Mouse (Mus musculus): ENCODE data around the gene Tti1. TPM values are rescaled to one million over a fixed set of nuclear protein-coding genes. Genes with fewer than 3 reads are reported as not detected.
A peak's percentile ranks its signal among the peaks of the same experiment; 100 is the strongest.

Gene Tti1
- total RNA-seq (2021) = 10 to 100 TPM; 24.3 to 25.3 TPM
- 17.3 and 25.9 TPM in 2 replicates for polyA plus RNA-seq (2012; rRNA removed)
- long read RNA-seq, transcript Tti1-201 (8 exons, 3,830 nt) = major isoform, 14 of 23 reads
- long read RNA-seq, transcript Tti1-202 (7 exons, 3,765 nt) = minor isoform, 5 of 23 reads
- long read RNA-seq, partial matches to known transcripts = 2 of 23 reads
- long read RNA-seq, other reads (novel, unspliced or antisense) = 2 of 23 reads

- Histone ChIP-seq H3K4me3 (peak within 1 kb of the TSS; percentile 69), H3K27ac (peak within 1 kb of the TSS; percentile 99), H3K36me3 (ENCODE audit: control insufficient read depth, insufficient read depth, low read length) (peaks cover 9% of the 10 kb centered on the region), H3K79me2 (replicated peaks; ENCODE audit: control insufficient read depth, insufficient read depth, low read length) (peaks cover 7% of the 10 kb centered on the region), H3K9ac (ENCODE audit: low read depth, low read length) (peak within 1 kb of the TSS; percentile 85), H3K27me3 (ENCODE audit: control insufficient read depth, insufficient read depth, low read length) (no peaks in the 10 kb centered on the region), H3K4me1 (ENCODE audit: control insufficient read depth, insufficient read depth, low read length) (peaks cover 6% of the 10 kb centered on the region)
- peak; percentile 77 for TF ChIP-seq POLR2A (IDR thresholded peaks at IDR 0.05; ENCODE audit: insufficient read depth, low read depth, low read length)
- TF ChIP-seq EP300 (IDR thresholded peaks at IDR 0.05; ENCODE audit: insufficient read depth, low read depth, low read length) = 0 out of 2 replicates have a peak, but pooled peaks have one; percentile 51
- no peak for TF ChIP-seq CTCF (IDR thresholded peaks at IDR 0.05)
- under 1% methylated on average over 52 of the region's 52 CpGs for WGBS
- peak; percentile 95 to 97 for DNase-seq
- intact Hi-C loops (cut with DNase I) = no loop called here
Measured at GRCm38 (mm10) chr2:158028354-158028863, at the start of gene Tti1, which contains the start of gene Rprd1b. TSS of gene Tti1 (minus strand) at chr2:158028433. TSS of gene Rprd1b (plus strand) at chr2:158028497.

- H3K36me3 ChIP-seq (ENCODE audit: control insufficient read depth, insufficient read depth, low read length) = no peaks in the 10 kb centered on the region
- H3K27ac ChIP-seq = no peak overlapping the region
- no peak overlapping the region for H3K4me3 ChIP-seq
- WGBS = 49% methylated on average over 2 of the region's 2 CpGs
- no peak overlapping the region for H3K9ac ChIP-seq (ENCODE audit: low read depth, low read length)
- no peaks in the 10 kb centered on the region for H3K4me1 ChIP-seq (ENCODE audit: control insufficient read depth, insufficient read depth, low read length)
- no peak for DNase-seq
- no peaks in the 10 kb centered on the region for H3K27me3 ChIP-seq (ENCODE audit: control insufficient read depth, insufficient read depth, low read length)
- no peaks in the 10 kb centered on the region for H3K79me2 ChIP-seq (replicated peaks; ENCODE audit: control insufficient read depth, insufficient read depth, low read length)
- intact Hi-C loops (cut with DNase I) = no loop called here
- TF ChIP-seq CTCF (IDR thresholded peaks at IDR 0.05) = no peak
- TF ChIP-seq POLR2A (IDR thresholded peaks at IDR 0.05; ENCODE audit: insufficient read depth, low read depth, low read length) = no peak
- no peak for TF ChIP-seq EP300 (IDR thresholded peaks at IDR 0.05; ENCODE audit: insufficient read depth, low read depth, low read length)
Measured at GRCm38 (mm10) chr2:158077981-158078380, 49.7 kb upstream of the Tti1 start.

GRCm38 (mm10) chr2:158076690-158077089 lies 48.5 kb upstream of the Tti1 start:
- Histone ChIP-seq H3K36me3 (ENCODE audit: control insufficient read depth, insufficient read depth, low read length) (no peaks in the 10 kb centered on the region), H3K9ac (ENCODE audit: low read depth, low read length) (no peak overlapping the region), H3K27ac (no peak overlapping the region), H3K27me3 (ENCODE audit: control insufficient read depth, insufficient read depth, low read length) (no peaks in the 10 kb centered on the region), H3K4me3 (no peak overlapping the region), H3K79me2 (replicated peaks; ENCODE audit: control insufficient read depth, insufficient read depth, low read length) (no peaks in the 10 kb centered on the region), H3K4me1 (ENCODE audit: control insufficient read depth, insufficient read depth, low read length) (no peaks in the 10 kb centered on the region)
- intact Hi-C loops (cut with DNase I) = no loop called here
- 60% methylated on average over 6 of the region's 6 CpGs for WGBS
- no peak for DNase-seq
- TF ChIP-seq POLR2A (IDR thresholded peaks at IDR 0.05; ENCODE audit: insufficient read depth, low read depth, low read length) (no peak), CTCF (IDR thresholded peaks at IDR 0.05) (no peak), EP300 (IDR thresholded peaks at IDR 0.05; ENCODE audit: insufficient read depth, low read depth, low read length) (no peak)

GRCm38 (mm10) chr2:158074835-158075234 lies 46.6 kb upstream of the Tti1 start:
- intact Hi-C loops (cut with DNase I) = no loop called here

GRCm38 (mm10) chr2:158071633-158071995 lies 43.4 kb upstream of the Tti1 start:
- H3K27ac ChIP-seq = peak overlapping the region; percentile 42
- H3K9ac ChIP-seq (ENCODE audit: low read depth, low read length) = no peak overlapping the region
- intact Hi-C loops (cut with DNase I) = no loop called here
- H3K4me1 ChIP-seq (ENCODE audit: control insufficient read depth, insufficient read depth, low read length) = no peaks in the 10 kb centered on the region
- WGBS = 81% methylated on average over 5 of the region's 5 CpGs
- TF ChIP-seq POLR2A (IDR thresholded peaks at IDR 0.05; ENCODE audit: insufficient read depth, low read depth, low read length) = no peak
- no peak for TF ChIP-seq EP300 (IDR thresholded peaks at IDR 0.05; ENCODE audit: insufficient read depth, low read depth, low read length)
- TF ChIP-seq CTCF (IDR thresholded peaks at IDR 0.05) = no peak
- H3K36me3 ChIP-seq (ENCODE audit: control insufficient read depth, insufficient read depth, low read length) = peaks cover 10% of the 10 kb centered on the region
- no peaks in the 10 kb centered on the region for H3K27me3 ChIP-seq (ENCODE audit: control insufficient read depth, insufficient read depth, low read length)
- no peaks in the 10 kb centered on the region for H3K79me2 ChIP-seq (replicated peaks; ENCODE audit: control insufficient read depth, insufficient read depth, low read length)
- peak in 1 of 2 experiments; percentile 12 for DNase-seq
- H3K4me3 ChIP-seq = no peak overlapping the region

More at GRCm38 (mm10) chr2:158074835-158075234, 46.6 kb upstream of the Tti1 start:
- Histone ChIP-seq H3K27ac (no peak overlapping the region), H3K4me1 (ENCODE audit: control insufficient read depth, insufficient read depth, low read length) (no peaks in the 10 kb centered on the region), H3K79me2 (replicated peaks; ENCODE audit: control insufficient read depth, insufficient read depth, low read length) (no peaks in the 10 kb centered on the region), H3K36me3 (ENCODE audit: control insufficient read depth, insufficient read depth, low read length) (peaks cover 5% of the 10 kb centered on the region; the same call in 1 of the 2 replicates), H3K4me3 (no peak overlapping the region), H3K9ac (ENCODE audit: low read depth, low read length) (no peak overlapping the region), H3K27me3 (ENCODE audit: control insufficient read depth, insufficient read depth, low read length) (no peaks in the 10 kb centered on the region)
- TF ChIP-seq EP300 (IDR thresholded peaks at IDR 0.05; ENCODE audit: insufficient read depth, low read depth, low read length) = no peak
- 89% methylated on average over 5 of the region's 5 CpGs for WGBS
- DNase-seq = peak in 1 of 2 experiments; percentile 11

- Histone ChIP-seq H3K9ac (ENCODE audit: low read depth, low read length) (no peak overlapping the region), H3K36me3 (ENCODE audit: control insufficient read depth, insufficient read depth, low read length) (peaks cover 15% of the 10 kb centered on the region), H3K79me2 (replicated peaks; ENCODE audit: control insufficient read depth, insufficient read depth, low read length) (no peaks in the 10 kb centered on the region), H3K27me3 (ENCODE audit: control insufficient read depth, insufficient read depth, low read length) (no peaks in the 10 kb centered on the region), H3K4me3 (no peak overlapping the region), H3K27ac (peak overlapping the region; percentile 42), H3K4me1 (ENCODE audit: control insufficient read depth, insufficient read depth, low read length) (no peaks in the 10 kb centered on the region)
- intact Hi-C loops (cut with DNase I) = no loop called here
- peak in 1 of 2 experiments; percentile 16 for DNase-seq
- TF ChIP-seq POLR2A (IDR thresholded peaks at IDR 0.05; ENCODE audit: insufficient read depth, low read depth, low read length) = no peak
- TF ChIP-seq EP300 (IDR thresholded peaks at IDR 0.05; ENCODE audit: insufficient read depth, low read depth, low read length) = no peak
- TF ChIP-seq CTCF (IDR thresholded peaks at IDR 0.05) = peak; percentile 26; the same call in 1 of the 2 replicates
- 65% methylated on average over 3 of the region's 3 CpGs for WGBS
Measured at GRCm38 (mm10) chr2:158070885-158071632, 42.8 kb upstream of the Tti1 start.

Data from heart, adult 2 months (tissue).